Mouse (Mus musculus) cerebellum, adult 2 months (tissue): ENCODE data around the gene Tlr9.

Experiments used
- CTCF ChIP-seq: fragments of 200-500 bp; IDR thresholded peaks from 2 replicates; pipeline ENCODE4 v1.5.1; 2011; ENCODE audit warnings: low read depth, mild to moderate bottlenecking, control low read depth, low read length, moderate library complexity, borderline replicate concordance; ENCODE audit not compliant: insufficient read depth
- POLR2A ChIP-seq: fragments of 200-500 bp; IDR thresholded peaks from 2 replicates; pipeline ENCODE4 v1.6.1; 2011; ENCODE audit warnings: low read length, control low read depth, borderline replicate concordance; ENCODE audit not compliant: insufficient read depth

DNA sequence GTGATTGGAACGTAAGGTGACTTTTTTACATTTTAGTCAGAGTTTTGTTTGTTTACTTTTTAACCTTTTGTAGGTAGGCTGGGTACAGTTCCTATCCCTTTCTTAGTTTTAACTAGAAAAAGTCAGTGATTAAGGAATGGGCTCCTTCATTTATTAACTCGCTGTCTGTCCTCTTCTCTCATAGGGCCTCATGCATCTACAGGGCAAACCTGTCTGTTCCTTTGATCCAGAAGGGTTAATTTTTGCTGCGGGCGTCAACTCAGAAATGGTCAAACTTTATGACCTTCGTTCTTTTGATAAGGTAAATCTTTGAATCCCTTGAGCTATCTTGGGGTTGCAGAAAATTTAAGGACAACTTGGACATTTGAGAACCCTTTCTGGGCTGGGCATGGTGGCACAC, 38.4 kb upstream of the Tlr9 start:
- TF ChIP-seq POLR2A: no peak
- no peak for TF ChIP-seq CTCF
